Mouse (Mus musculus): ENCODE measurements around the gene Lypd6b. TPM values are rescaled to one million over a fixed set of nuclear protein-coding genes. Genes with fewer than 3 reads are reported as not detected.

Lypd6b gene
- total RNA-seq, 2 experiments from 2014 or later = 0.23 to 1.6 TPM

GRCm38 (mm10) chr2:49817151-49817550, 29.7 kb downstream of the Lypd6b start:
- no peak for DNase-seq (ENCODE audit: low spot score in 2 of 2)

GRCm38 (mm10) chr2:49818126-49818525, 30.6 kb downstream of the Lypd6b start:
- no peak for DNase-seq (ENCODE audit: low spot score in 2 of 2)

- no peak for DNase-seq (ENCODE audit: low spot score in 2 of 2)
Measured at GRCm38 (mm10) chr2:49822312-49822711, 34.8 kb downstream of the Lypd6b start.

- no peak for DNase-seq (ENCODE audit: low spot score in 2 of 2)
Measured at GRCm38 (mm10) chr2:49825588-49825987, 38.1 kb downstream of the Lypd6b start.

GRCm38 (mm10) chr2:49827756-49828155, 40.3 kb downstream of the Lypd6b start:
- no peak for DNase-seq (ENCODE audit: low spot score in 2 of 2)

GRCm38 (mm10) chr2:49830369-49830768, 42.9 kb downstream of the Lypd6b start:
- no peak for DNase-seq (ENCODE audit: low spot score in 2 of 2)

GRCm38 (mm10) chr2:49832277-49832803, 44.9 kb downstream of the Lypd6b start:
- no peak for DNase-seq (ENCODE audit: low spot score in 2 of 2)

GRCm38 (mm10) chr2:49837454-49838059, 50.1 kb downstream of the Lypd6b start:
- no peak for DNase-seq (ENCODE audit: low spot score in 2 of 2)

- DNase-seq (ENCODE audit: low spot score in 2 of 2) = no peak
Measured at GRCm38 (mm10) chr2:49838611-49839010, 51.1 kb downstream of the Lypd6b start.

- no peak for DNase-seq (ENCODE audit: low spot score in 2 of 2)
Measured at GRCm38 (mm10) chr2:49840573-49840972, 53.1 kb downstream of the Lypd6b start.

GRCm38 (mm10) chr2:49841089-49841488, 53.6 kb downstream of the Lypd6b start:
- DNase-seq (ENCODE audit: low spot score in 2 of 2) = no peak

GRCm38 (mm10) chr2:49845104-49845503, 57.6 kb downstream of the Lypd6b start:
- no peak for DNase-seq (ENCODE audit: low spot score in 2 of 2)

- DNase-seq (ENCODE audit: low spot score in 2 of 2) = no peak
Measured at GRCm38 (mm10) chr2:49846097-49846496, 58.6 kb downstream of the Lypd6b start.

GRCm38 (mm10) chr2:49846880-49847279, 59.4 kb downstream of the Lypd6b start:
- DNase-seq (ENCODE audit: low spot score in 2 of 2) = no peak

- no peak for DNase-seq (ENCODE audit: low spot score in 2 of 2)
Measured at GRCm38 (mm10) chr2:49847831-49848230, 60.3 kb downstream of the Lypd6b start.

- DNase-seq (ENCODE audit: low spot score in 2 of 2) = no peak
Measured at GRCm38 (mm10) chr2:49849771-49850170, 62.3 kb downstream of the Lypd6b start.

GRCm38 (mm10) chr2:49851977-49852376, 64.5 kb downstream of the Lypd6b start:
- no peak for DNase-seq (ENCODE audit: low spot score in 2 of 2)

GRCm38 (mm10) chr2:49856161-49856564, 68.7 kb downstream of the Lypd6b start:
- DNase-seq (ENCODE audit: low spot score in 2 of 2) = peak in 1 of 2 experiments; percentile 6

GRCm38 (mm10) chr2:49856584-49856983, 69.1 kb downstream of the Lypd6b start:
- DNase-seq (ENCODE audit: low spot score in 2 of 2) = no peak

GRCm38 (mm10) chr2:49860219-49860962, 72.9 kb downstream of the Lypd6b start:
- DNase-seq (ENCODE audit: low spot score in 2 of 2) = no peak

GRCm38 (mm10) chr2:49860969-49861592, 73.6 kb downstream of the Lypd6b start:
- DNase-seq (ENCODE audit: low spot score in 2 of 2) = no peak

GRCm38 (mm10) chr2:49861658-49862057, 74.2 kb downstream of the Lypd6b start:
- no peak for DNase-seq (ENCODE audit: low spot score in 2 of 2)

Measured in adrenal gland, postnatal 4 days (tissue).